Mouse (Mus musculus): ENCODE results near the gene Dnaaf3. TPM values are rescaled to one million over a fixed set of nuclear protein-coding genes. Genes with fewer than 3 reads are reported as not detected.

The Dnaaf3 gene
- polyA plus RNA-seq, 1 experiment from 2014 or later, result 2.3 TPM

- H3K79me2 ChIP-seq (ENCODE audit: inconsistent target), result peaks cover 72% of the 10 kb centered on the region
- peak overlapping the region; percentile 12; the same call in 1 of the 2 replicates for H3K27ac ChIP-seq
- peaks cover 21% of the 10 kb centered on the region; the same call in 1 of the 2 replicates for H3K36me3 ChIP-seq (ENCODE audit: inconsistent target)
- 44% methylated on average over 9 of the region's 9 CpGs for WGBS (ENCODE audit: missing documents)
- H3K4me3 ChIP-seq (ENCODE audit: inconsistent target), result no peak overlapping the region
Measured at GRCm38 (mm10) chr7:4498251-4498650, 34.0 kb downstream of the Dnaaf3 start.

- 93% methylated on average over 8 of the region's 9 CpGs for WGBS (ENCODE audit: missing documents)
- Histone ChIP-seq H3K36me3 (ENCODE audit: inconsistent target) (peaks cover 21% of the 10 kb centered on the region; the same call in 1 of the 2 replicates), H3K79me2 (ENCODE audit: inconsistent target) (peaks cover 81% of the 10 kb centered on the region), H3K27ac (0 out of 2 replicates have a peak overlapping the region, but pooled peaks have one; percentile 12), H3K4me3 (ENCODE audit: inconsistent target) (no peak overlapping the region)
Measured at GRCm38 (mm10) chr7:4497271-4497903, 34.9 kb downstream of the Dnaaf3 start.

- peaks cover 21% of the 10 kb centered on the region; the same call in 1 of the 2 replicates for H3K36me3 ChIP-seq (ENCODE audit: inconsistent target)
- WGBS (ENCODE audit: missing documents), result 87% methylated on average over 3 of the region's 3 CpGs
- peaks cover 90% of the 10 kb centered on the region for H3K79me2 ChIP-seq (ENCODE audit: inconsistent target)
- no peak overlapping the region for H3K4me3 ChIP-seq (ENCODE audit: inconsistent target)
- H3K27ac ChIP-seq, result no peak overlapping the region
Measured at GRCm38 (mm10) chr7:4496468-4496867, 35.8 kb downstream of the Dnaaf3 start.

- 0% methylated on average over 1 of the region's 1 CpGs for WGBS (ENCODE audit: missing documents)
- Histone ChIP-seq H3K36me3 (ENCODE audit: inconsistent target) (peaks cover 35% of the 10 kb centered on the region), H3K27ac (peak overlapping the region; percentile 67), H3K4me3 (ENCODE audit: inconsistent target) (no peak overlapping the region), H3K79me2 (ENCODE audit: inconsistent target) (peaks cover 94% of the 10 kb centered on the region)
Measured at GRCm38 (mm10) chr7:4493991-4494390, 38.3 kb downstream of the Dnaaf3 start.

GRCm38 (mm10) chr7:4492284-4493224, 39.7 kb downstream of the Dnaaf3 start:
- Histone ChIP-seq H3K79me2 (ENCODE audit: inconsistent target) (peaks cover 94% of the 10 kb centered on the region), H3K4me3 (ENCODE audit: inconsistent target) (no peak overlapping the region), H3K27ac (peak overlapping the region; percentile 67), H3K36me3 (ENCODE audit: inconsistent target) (peaks cover 49% of the 10 kb centered on the region)
- 24% methylated on average over 13 of the region's 13 CpGs for WGBS (ENCODE audit: missing documents)

GRCm38 (mm10) chr7:4491308-4491707, 40.9 kb downstream of the Dnaaf3 start:
- H3K36me3 ChIP-seq (ENCODE audit: inconsistent target), result peaks cover 51% of the 10 kb centered on the region
- peak overlapping the region; percentile 67 for H3K27ac ChIP-seq
- no peak overlapping the region for H3K4me3 ChIP-seq (ENCODE audit: inconsistent target)
- WGBS (ENCODE audit: missing documents), result 37% methylated on average over 6 of the region's 6 CpGs
- H3K79me2 ChIP-seq (ENCODE audit: inconsistent target), result peaks cover 94% of the 10 kb centered on the region

GRCm38 (mm10) chr7:4482281-4482680, 50.0 kb downstream of the Dnaaf3 start:
- no peak overlapping the region for H3K27ac ChIP-seq
- 90% methylated on average over 12 of the region's 12 CpGs for WGBS (ENCODE audit: missing documents)
- peaks cover 63% of the 10 kb centered on the region for H3K36me3 ChIP-seq (ENCODE audit: inconsistent target)
- peaks cover 18% of the 10 kb centered on the region for H3K79me2 ChIP-seq (ENCODE audit: inconsistent target)
- no peak overlapping the region for H3K4me3 ChIP-seq (ENCODE audit: inconsistent target)

GRCm38 (mm10) chr7:4479674-4480073, 52.6 kb downstream of the Dnaaf3 start:
- Histone ChIP-seq H3K79me2 (ENCODE audit: inconsistent target) (no peaks in the 10 kb centered on the region), H3K36me3 (ENCODE audit: inconsistent target) (peaks cover 37% of the 10 kb centered on the region), H3K27ac (no peak overlapping the region), H3K4me3 (ENCODE audit: inconsistent target) (no peak overlapping the region)
- 64% methylated on average over 6 of the region's 6 CpGs for WGBS (ENCODE audit: missing documents)

- Histone ChIP-seq H3K79me2 (ENCODE audit: inconsistent target) (no peaks in the 10 kb centered on the region), H3K27ac (no peak overlapping the region), H3K36me3 (ENCODE audit: inconsistent target) (peaks cover 29% of the 10 kb centered on the region), H3K4me3 (ENCODE audit: inconsistent target) (no peak overlapping the region)
- WGBS (ENCODE audit: missing documents), result 41% methylated on average over 16 of the region's 16 CpGs
Measured at GRCm38 (mm10) chr7:4478796-4479291, 53.4 kb downstream of the Dnaaf3 start.

- WGBS (ENCODE audit: missing documents), result 40% methylated on average over 39 of the region's 39 CpGs
- H3K36me3 ChIP-seq (ENCODE audit: inconsistent target), result peaks cover 23% of the 10 kb centered on the region
- no peaks in the 10 kb centered on the region for H3K79me2 ChIP-seq (ENCODE audit: inconsistent target)
- H3K27ac ChIP-seq, result no peak overlapping the region
- no peak overlapping the region for H3K4me3 ChIP-seq (ENCODE audit: inconsistent target)
Measured at GRCm38 (mm10) chr7:4478021-4478795, 54.0 kb downstream of the Dnaaf3 start.

- H3K4me3 ChIP-seq (ENCODE audit: inconsistent target), result no peak overlapping the region
- H3K36me3 ChIP-seq (ENCODE audit: inconsistent target), result no peaks in the 10 kb centered on the region
- WGBS (ENCODE audit: missing documents), result 51% methylated on average over 15 of the region's 19 CpGs
- H3K27ac ChIP-seq, result no peak overlapping the region
- no peaks in the 10 kb centered on the region for H3K79me2 ChIP-seq (ENCODE audit: inconsistent target)
Measured at GRCm38 (mm10) chr7:4473940-4474339, 58.3 kb downstream of the Dnaaf3 start.

Data from macrophage (primary cell).